Mouse (Mus musculus) embryonic facial prominence, embryonic 11.5 days (tissue): ENCODE data around the gene Cx3cr1. TPM values are rescaled to one million over a fixed set of nuclear protein-coding genes. Genes with fewer than 3 reads are reported as not detected.

ENCODE experiments used
- ATAC-seq: fragments of 200-750 bp; cut with Nextera tagmentation; replicated peaks from 2 replicates; pipeline ENCODE4 v1.8.0; 2017; ENCODE audit warnings: low read depth; ENCODE audit not compliant: insufficient number of reproducible peaks, low FRiP score, low TSS enrichment
- DNase-seq: peaks from one replicate; pipeline ENCODE4 v3.0.0-alpha.2; 2015; ENCODE audit warnings: low spot score
- H3K27ac ChIP-seq: fragments of 300-500 bp; sonication (generic); replicated peaks from 2 replicates; pipeline ENCODE4 v1.5.1; 2014; ENCODE audit warnings: mild to moderate bottlenecking, low read depth, low read length, control low read depth
- H3K27me3 ChIP-seq: fragments of 300-500 bp; sonication (generic); 2 replicates; pipeline ENCODE4 v1.6.1; 2014; ENCODE audit warnings: mild to moderate bottlenecking, low read length, moderate library complexity, mixed read lengths; ENCODE audit not compliant: control insufficient read depth, insufficient read depth
- H3K36me3 ChIP-seq: fragments of 300-500 bp; sonication (generic); replicated peaks from 2 replicates; pipeline ENCODE4 v1.6.1; 2014; ENCODE audit warnings: low read depth, mild to moderate bottlenecking, low read length, moderate library complexity, mixed read lengths; ENCODE audit not compliant: control insufficient read depth, insufficient read depth
- H3K4me1 ChIP-seq: fragments of 300-500 bp; sonication (generic); 2 replicates; pipeline ENCODE4 v1.6.1; 2014; ENCODE audit warnings: low read length, mixed read lengths; ENCODE audit not compliant: control insufficient read depth, insufficient read depth
- H3K4me2 ChIP-seq: fragments of 300-500 bp; sonication (generic); 2 replicates; pipeline ENCODE4 v1.6.1; 2014; ENCODE audit warnings: low read depth, mild to moderate bottlenecking, control low read depth, low read length, moderate library complexity
- H3K4me3 ChIP-seq: fragments of 300-500 bp; sonication (generic); 2 replicates; pipeline ENCODE4 v1.5.1; 2014; ENCODE audit warnings: low read depth, low read length, control low read depth
- H3K9ac ChIP-seq: fragments of 300-500 bp; sonication (generic); replicated peaks from 2 replicates; pipeline ENCODE4 v1.6.1; 2014; ENCODE audit warnings: mild to moderate bottlenecking, control low read depth, low read length
- H3K9me3 ChIP-seq: fragments of 300-500 bp; sonication (generic); replicated peaks from 2 replicates; pipeline ENCODE4 v1.6.1; 2016; ENCODE audit warnings: mild to moderate bottlenecking, low read length, inconsistent platforms, mixed read lengths; ENCODE audit not compliant: control insufficient read depth
- WGBS: fragments of 180-500 bp; shearing (Covaris S2); extraction: QIAGEN DNeasy Blood & Tissue Kit; methylation state at CpG from one replicate; pipeline ENCODE4 v1.1.7; 2014; 5-methylcytosine and 5-hydroxymethylcytosine counted together
- polyA plus RNA-seq: library from polyadenylated mRNA; unstranded; fragments of >200 nt; fragmentation: Nextera tagmentation; extraction: Ambion mirVana; gene quantifications from 2 replicates; pipeline ENCODE4 v1.2.1, GENCODE M21; 2014

Gene Cx3cr1
- polyA plus RNA-seq, 1 experiment from 2014 or later: 2.4 TPM

- ATAC-seq (no peak), DNase-seq (no peak)
- no peaks in the 10 kb centered on the region for H3K36me3 ChIP-seq
- H3K4me3 ChIP-seq: no peak overlapping the region
- H3K27me3 ChIP-seq: no peaks in the 10 kb centered on the region
- WGBS: 39% methylated on average over 3 of the region's 3 CpGs
- no peak overlapping the region for H3K27ac ChIP-seq
- no peaks in the 10 kb centered on the region for H3K4me1 ChIP-seq
- H3K9me3 ChIP-seq: no peaks in the 10 kb centered on the region
- no peak overlapping the region for H3K9ac ChIP-seq
- H3K4me2 ChIP-seq: no peak overlapping the region
Measured at GRCm38 (mm10) chr9:119948804-119949203, 120.9 kb downstream of the Cx3cr1 start.

GRCm38 (mm10) chr9:119945173-119945900 lies 124.3 kb downstream of the Cx3cr1 start:
- H3K9ac ChIP-seq: no peak overlapping the region
- 74% methylated on average over 12 of the region's 12 CpGs for WGBS
- no peaks in the 10 kb centered on the region for H3K36me3 ChIP-seq
- no peak overlapping the region for H3K4me2 ChIP-seq
- no peaks in the 10 kb centered on the region for H3K27me3 ChIP-seq
- ATAC-seq (no peak), DNase-seq (no peak)
- H3K9me3 ChIP-seq: no peaks in the 10 kb centered on the region
- no peaks in the 10 kb centered on the region for H3K4me1 ChIP-seq
- H3K4me3 ChIP-seq: no peak overlapping the region
- no peak overlapping the region for H3K27ac ChIP-seq

DNA sequence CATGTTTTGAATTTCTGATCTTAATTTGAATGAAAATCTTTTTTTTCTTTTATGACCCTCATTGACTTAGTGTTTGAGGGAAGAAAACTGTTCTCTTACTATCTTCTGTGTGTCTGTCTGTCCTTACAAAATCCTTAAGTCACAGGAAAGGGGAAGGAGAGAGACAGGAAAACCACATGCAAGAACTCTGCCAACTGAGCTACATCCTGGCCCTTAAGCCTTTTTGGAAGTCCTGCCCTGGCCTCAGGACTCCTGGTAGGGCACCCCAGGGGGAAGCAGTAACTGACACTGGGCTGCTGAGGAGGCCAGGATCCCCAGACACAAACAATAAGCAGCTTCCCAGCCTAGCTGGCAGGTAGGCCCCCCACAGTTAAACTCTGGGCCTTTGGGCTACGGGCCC lies 126.4 kb downstream of the Cx3cr1 start:
- H3K9ac ChIP-seq: no peak overlapping the region
- no peaks in the 10 kb centered on the region for H3K27me3 ChIP-seq
- 60% methylated on average over 1 of the region's 1 CpGs for WGBS
- ATAC-seq (no peak), DNase-seq (no peak)
- H3K9me3 ChIP-seq: no peaks in the 10 kb centered on the region
- H3K36me3 ChIP-seq: no peaks in the 10 kb centered on the region
- no peak overlapping the region for H3K4me3 ChIP-seq
- H3K27ac ChIP-seq: no peak overlapping the region
- H3K4me1 ChIP-seq: no peaks in the 10 kb centered on the region
- H3K4me2 ChIP-seq: no peak overlapping the region

DNA sequence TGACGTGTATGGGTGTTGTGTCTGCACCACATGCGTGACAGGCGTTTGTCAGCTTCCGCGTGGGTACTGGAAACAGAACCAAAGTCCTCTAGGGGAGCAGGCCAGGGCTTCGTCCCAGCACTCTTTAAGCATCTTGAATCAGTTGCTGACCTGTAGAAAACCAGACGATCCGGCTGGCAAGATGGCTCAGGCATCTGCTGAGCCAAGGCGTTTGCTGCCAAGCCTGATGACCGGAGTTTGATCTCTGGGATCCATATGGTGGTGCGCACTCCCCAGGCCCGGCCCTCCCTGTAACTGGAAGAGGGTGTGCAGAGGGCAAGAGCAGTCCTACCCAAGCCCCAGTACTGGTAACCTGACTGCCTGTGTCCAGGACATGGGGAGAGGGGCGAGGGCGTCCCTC lies 127.8 kb downstream of the Cx3cr1 start:
- 82% methylated on average over 14 of the region's 14 CpGs for WGBS
- Histone ChIP-seq H3K27ac (no peak overlapping the region), H3K4me1 (no peaks in the 10 kb centered on the region), H3K4me2 (no peak overlapping the region), H3K4me3 (no peak overlapping the region), H3K27me3 (no peaks in the 10 kb centered on the region), H3K9me3 (no peaks in the 10 kb centered on the region), H3K36me3 (no peaks in the 10 kb centered on the region), H3K9ac (no peak overlapping the region)
- no peak for DNase-seq
- no peak for ATAC-seq

- 89% methylated on average over 5 of the region's 5 CpGs for WGBS
- H3K27me3 ChIP-seq: no peaks in the 10 kb centered on the region
- no peak for ATAC-seq
Measured at GRCm38 (mm10) chr9:119941407-119941806, 128.3 kb downstream of the Cx3cr1 start.

GRCm38 (mm10) chr9:119939646-119940045 lies 130.0 kb downstream of the Cx3cr1 start:
- DNase-seq (peak; percentile 53), ATAC-seq (no peak)
- no peaks in the 10 kb centered on the region for H3K4me1 ChIP-seq
- WGBS: 41% methylated on average over 10 of the region's 10 CpGs
- no peak overlapping the region for H3K4me2 ChIP-seq
- H3K4me3 ChIP-seq: no peak overlapping the region
- H3K36me3 ChIP-seq: no peaks in the 10 kb centered on the region
- no peaks in the 10 kb centered on the region for H3K27me3 ChIP-seq
- no peak overlapping the region for H3K9ac ChIP-seq
- H3K9me3 ChIP-seq: no peaks in the 10 kb centered on the region
- no peak overlapping the region for H3K27ac ChIP-seq

More at GRCm38 (mm10) chr9:119941407-119941806, 128.3 kb downstream of the Cx3cr1 start:
- Histone ChIP-seq H3K9me3 (no peaks in the 10 kb centered on the region), H3K9ac (no peak overlapping the region), H3K4me1 (no peaks in the 10 kb centered on the region), H3K36me3 (no peaks in the 10 kb centered on the region), H3K4me3 (no peak overlapping the region), H3K4me2 (no peak overlapping the region), H3K27ac (no peak overlapping the region)
- no peak for DNase-seq

- ATAC-seq (no peak), DNase-seq (no peak)
- no peaks in the 10 kb centered on the region for H3K36me3 ChIP-seq
- H3K4me2 ChIP-seq: no peak overlapping the region
- no peak overlapping the region for H3K4me3 ChIP-seq
- 82% methylated on average over 4 of the region's 4 CpGs for WGBS
- H3K27ac ChIP-seq: no peak overlapping the region
- no peak overlapping the region for H3K9ac ChIP-seq
- no peaks in the 10 kb centered on the region for H3K9me3 ChIP-seq
- no peaks in the 10 kb centered on the region for H3K4me1 ChIP-seq
- no peaks in the 10 kb centered on the region for H3K27me3 ChIP-seq
Measured at GRCm38 (mm10) chr9:119938496-119938895, 131.2 kb downstream of the Cx3cr1 start.

- 2% methylated on average over 40 of the region's 40 CpGs for WGBS
Measured at GRCm38 (mm10) chr9:119937005-119937773, 132.5 kb downstream of the Cx3cr1 start, which contains the start of the genes Gorasp1 and Ttc21a. TSS of gene Gorasp1 (minus strand) at chr9:119937565. TSS of gene Ttc21a (plus strand) at chr9:119937606.

More at GRCm38 (mm10) chr9:119937005-119937773, 132.5 kb downstream of the Cx3cr1 start, which contains the start of the genes Gorasp1 and Ttc21a:
- H3K27me3 ChIP-seq: no peaks in the 10 kb centered on the region
- H3K4me1 ChIP-seq: no peaks in the 10 kb centered on the region
- ATAC-seq: peak; percentile 86
- H3K27ac ChIP-seq: 0 out of 2 replicates have a peak within 1 kb of the TSS, but pooled peaks have one; percentile 56
- no peaks in the 10 kb centered on the region for H3K9me3 ChIP-seq
- peak; percentile 96 for DNase-seq
- H3K4me3 ChIP-seq: peak within 1 kb of the TSS; percentile 76
- H3K4me2 ChIP-seq: peak within 1 kb of the TSS; percentile 87
- H3K9ac ChIP-seq: peak within 1 kb of the TSS; percentile 90
- H3K36me3 ChIP-seq: no peaks in the 10 kb centered on the region; the same call in 1 of the 2 replicates
